29 mouse cellular contexts compared by ENCODE assay signal in the genomic region with DNA sequence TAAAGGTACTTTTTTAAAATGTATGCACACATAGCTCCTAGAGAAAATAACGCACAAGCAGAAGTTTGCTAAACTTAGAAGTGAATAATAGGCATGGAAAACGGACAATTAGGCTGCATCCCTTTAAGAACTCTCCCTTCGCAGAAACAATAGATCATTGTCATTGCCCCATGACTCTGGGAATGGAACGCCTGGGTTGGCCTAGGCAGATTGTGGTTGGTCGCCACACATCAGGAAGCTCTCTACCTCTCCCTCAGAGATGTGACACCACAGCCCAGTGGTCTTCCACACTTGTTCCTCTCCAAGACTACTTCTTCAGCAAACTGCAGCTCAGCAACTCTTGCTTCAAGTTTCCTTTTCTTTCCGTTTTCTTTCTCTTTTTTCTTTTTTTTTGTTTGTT.
DNase-seq lines count a peak whose midpoint lies in the region; ATAC-seq and TF ChIP-seq lines count a peak whose summit lies in the region.
"Had no signal": no experiment of that assay in that cellular context is flagged by ENCODE, and none has a peak within 500 bp of the region (broad histone marks: within the 10 kb centered on the region; RNA-seq: fewer than 3 reads in every experiment).

No protein-coding gene starts in this region.

- no peaks in the 10 kb centered on the region for H3K27me3 ChIP-seq in lung, embryonic 14.5 days (ENCODE audit: insufficient read depth, low read length)
- H3K27me3 ChIP-seq: embryonic facial prominence, embryonic 13.5 days; hindbrain, embryonic 12.5 days; intestine, embryonic 15.5 days; liver, embryonic 12.5 days; midbrain, embryonic 15.5 days had no signal

- 35% methylated on average over 6 of the region's 6 CpGs for WGBS in lung, embryonic 14.5 days
- WGBS in lung, adult 2 months: 23% methylated on average over 6 of the region's 6 CpGs

- peak; percentile 22 for DNase-seq in embryo, embryonic 10.5 days (ENCODE audit: low spot score)
- no peak for DNase-seq in embryo, embryonic 9.5 days (ENCODE audit: extremely low spot score)
- DNase-seq in lung, embryonic 14.5 days: peak; percentile 7
- DNase-seq in lung, adult 2 months: no peak
- DNase-seq in ZHBTc4 (ENCODE audit: low read depth, low spot score): peak; percentile 20
- DNase-seq in spleen, postnatal 14 days (ENCODE audit: low spot score in 2 of 2): no peak
- no peak for DNase-seq in spleen, postnatal 36 days (ENCODE audit: low spot score in 2 of 2)
- DNase-seq: adrenal gland, postnatal 14 days; cerebellum, adult 11-12 months; cerebellum, adult 9-11 months; gastrocnemius, postnatal 10 days; heart, postnatal 14 days; kidney, adult 2 months; kidney, postnatal 10 days; layer of hippocampus, postnatal 36 days; left cerebral cortex, postnatal 4 days; liver, postnatal 0 days; right cerebral cortex, postnatal 14 days; thymus, postnatal 14 days had no signal

- no peak for TF ChIP-seq CTCF in lung, embryonic 14.5 days (IDR thresholded peaks at IDR 0.05; ENCODE audit: low read depth)
- no peak for TF ChIP-seq CTCF in lung, adult 2 months (IDR thresholded peaks at IDR 0.05; ENCODE audit: insufficient read depth, low read length)

- TF ChIP-seq POLR2A in lung, adult 2 months (IDR thresholded peaks at IDR 0.05; ENCODE audit: borderline replicate concordance, extremely low read depth, low read depth, low read length): no peak

- H3K4me1 ChIP-seq in lung, embryonic 14.5 days (ENCODE audit: insufficient read depth): no peaks in the 10 kb centered on the region
- no peaks in the 10 kb centered on the region for H3K4me1 ChIP-seq in lung, adult 2 months (ENCODE audit: control insufficient read depth, insufficient read depth, low read length)
- H3K4me1 ChIP-seq: embryonic facial prominence, embryonic 13.5 days; hindbrain, embryonic 12.5 days; intestine, embryonic 15.5 days; liver, embryonic 12.5 days; midbrain, embryonic 15.5 days had no signal

- H3K9me3 ChIP-seq in lung, embryonic 14.5 days (ENCODE audit: low read depth, low read length): no peaks in the 10 kb centered on the region
- H3K9me3 ChIP-seq: embryonic facial prominence, embryonic 13.5 days; forebrain, embryonic 10.5 days; hindbrain, embryonic 12.5 days; intestine, embryonic 15.5 days; liver, embryonic 12.5 days; midbrain, embryonic 15.5 days had no signal

- H3K4me3 ChIP-seq in lung, embryonic 14.5 days (ENCODE audit: low read depth, low read length): no peak overlapping the region
- H3K4me3 ChIP-seq in lung, adult 2 months (replicated peaks; ENCODE audit: extremely low read depth, low read depth, low read length): no peak overlapping the region
- H3K4me3 ChIP-seq: embryonic facial prominence, embryonic 13.5 days; forebrain, embryonic 10.5 days; hindbrain, embryonic 12.5 days; intestine, embryonic 15.5 days; liver, embryonic 12.5 days; midbrain, embryonic 15.5 days had no signal

- no peak overlapping the region for H3K27ac ChIP-seq in lung, embryonic 14.5 days (ENCODE audit: low read depth)
- H3K27ac ChIP-seq: embryonic facial prominence, embryonic 13.5 days; forebrain, embryonic 10.5 days; hindbrain, embryonic 12.5 days; hindbrain, postnatal 0 days; intestine, embryonic 15.5 days; liver, embryonic 12.5 days; midbrain, embryonic 15.5 days had no signal

- H3K9ac ChIP-seq in lung, embryonic 14.5 days: no peak overlapping the region
- H3K9ac ChIP-seq: embryonic facial prominence, embryonic 13.5 days; hindbrain, embryonic 12.5 days; intestine, embryonic 15.5 days; liver, embryonic 12.5 days; liver, postnatal 0 days; midbrain, embryonic 15.5 days had no signal

- no peak for ATAC-seq in lung, embryonic 14.5 days (ENCODE audit: insufficient read depth)
- ATAC-seq in hematopoietic stem cell, adult 5-6 weeks (replicated peaks in 1 of 2; ENCODE audit: insufficient read depth in 1 of 2, low FRiP score in 2 of 2, low TSS enrichment in 1 of 2, low read depth in 1 of 2, poor library complexity in 2 of 2, severe bottlenecking in 2 of 2): peak; percentile 79 to 84; a peak in 3 of 4 replicates
- ATAC-seq: forebrain, embryonic 16.5 days; hindbrain, postnatal 0 days; intestine, embryonic 15.5 days; liver, embryonic 12.5 days; liver, postnatal 0 days; midbrain, embryonic 15.5 days had no signal

- no peak overlapping the region for H3K4me2 ChIP-seq in lung, embryonic 14.5 days
- H3K4me2 ChIP-seq: embryonic facial prominence, embryonic 13.5 days; hindbrain, embryonic 12.5 days; intestine, embryonic 15.5 days; liver, embryonic 12.5 days; midbrain, embryonic 15.5 days had no signal

- no peaks in the 10 kb centered on the region for H3K36me3 ChIP-seq in lung, embryonic 14.5 days (ENCODE audit: insufficient read depth)
- H3K36me3 ChIP-seq: embryonic facial prominence, embryonic 13.5 days; forebrain, embryonic 10.5 days; G1E; hindbrain, embryonic 12.5 days; intestine, embryonic 15.5 days; liver, embryonic 12.5 days; midbrain, embryonic 15.5 days had no signal

Comparison
In these comparisons a context has a peak if more than half of its experiments do, and no peak if none do; other contexts are left out.
1. DNase-seq: peak in embryo, embryonic 10.5 days (single experiment), lung, embryonic 14.5 days (single experiment) and ZHBTc4 (single experiment); none in embryo, embryonic 9.5 days (single experiment), lung, adult 2 months (single experiment), spleen, postnatal 14 days (0 of 2) and spleen, postnatal 36 days (0 of 2).